Mouse (Mus musculus): ENCODE measurements at regions not wholly inside any gene's neighbourhood (a gene's known extent, or its start where the extent isn't known, plus 50 kb on each side); places are given as distances from the start of the nearest gene placed in this dataset.

GRCm38 (mm10) chr11:63481676-63482310 is 353.0 kb downstream of the Pmp22 start:
- TF ChIP-seq USF1 (IDR thresholded peaks at IDR 0.05; ENCODE audit: low read depth) (no peak), POLR2A (IDR thresholded peaks at IDR 0.05; ENCODE audit: insufficient read length, low read depth) (no peak), TCF12 (IDR thresholded peaks at IDR 0.05; ENCODE audit: insufficient read depth, poor library complexity, severe bottlenecking) (no peak), MYOG (IDR thresholded peaks at IDR 0.05; ENCODE audit: control insufficient read depth in 1 of 3, insufficient read depth in 1 of 3, insufficient read length in 2 of 3, low read depth in 2 of 3) (no peak), POLR2AphosphoS2 (IDR thresholded peaks at IDR 0.05; ENCODE audit: insufficient read length, low read depth) (no peak), SRF (IDR thresholded peaks at IDR 0.05; ENCODE audit: control insufficient read depth, insufficient read length, low read depth) (no peak), MYOD1 (IDR thresholded peaks at IDR 0.05; ENCODE audit: control insufficient read depth in 1 of 3, insufficient read length in 2 of 3, low read depth in 2 of 3) (no peak), REST (IDR thresholded peaks at IDR 0.05; ENCODE audit: insufficient read depth, insufficient read length) (no peak), MAX (IDR thresholded peaks at IDR 0.05; ENCODE audit: low read depth) (no peak), E2F4 (IDR thresholded peaks at IDR 0.05; ENCODE audit: insufficient read depth) (no peak), TCF3 (IDR thresholded peaks at IDR 0.05; ENCODE audit: insufficient read length, low read depth) (no peak)

Data from myocyte (in vitro differentiated cells).